Mouse (Mus musculus): ENCODE data around the gene Tsga13.

The Tsga13 gene

GRCm38 (mm10) chr6:30915473-30915872, at the start of gene Tsga13:
Gene Tsga13, minus strand, starts transcription at chr6:30915573.
- DNase-seq, result no peak

- peak in 1 of 2 experiments; percentile 47 for DNase-seq
These were observed 43.6 kb upstream of the Tsga13 start, which contains the start of gene Klf14 for GRCm38 (mm10) chr6:30958736-30959540. Gene Klf14, minus strand, starts transcription at chr6:30959078.

GRCm38 (mm10) chr6:30957784-30958735, 42.7 kb upstream of the Tsga13 start:
- DNase-seq, result peak in 1 of 2 experiments; percentile 44

GRCm38 (mm10) chr6:30939264-30939663, 23.9 kb upstream of the Tsga13 start:
- no peak for DNase-seq

GRCm38 (mm10) chr6:30922821-30923220, 7.4 kb upstream of the Tsga13 start:
- DNase-seq, result no peak

GRCm38 (mm10) chr6:30921826-30922225, 6.5 kb upstream of the Tsga13 start:
- no peak for DNase-seq

- DNase-seq, result peak; percentile 6 to 51
These were observed 5.7 kb upstream of the Tsga13 start for GRCm38 (mm10) chr6:30920834-30921675.

- no peak for DNase-seq
These were observed 7.4 kb downstream of the Tsga13 start for GRCm38 (mm10) chr6:30907970-30908369.

- no peak for DNase-seq
These were observed 10.5 kb downstream of the Tsga13 start for GRCm38 (mm10) chr6:30904911-30905310.

GRCm38 (mm10) chr6:30904033-30904432, 11.3 kb downstream of the Tsga13 start:
- DNase-seq, result no peak

GRCm38 (mm10) chr6:30897520-30897919, 17.9 kb downstream of the Tsga13 start:
- DNase-seq, result no peak

GRCm38 (mm10) chr6:30896986-30897327, 18.4 kb downstream of the Tsga13 start:
- DNase-seq, result no peak

- peak; percentile 93 to 98 for DNase-seq
These were observed 19.0 kb downstream of the Tsga13 start, which contains the start of gene Copg2 for GRCm38 (mm10) chr6:30896195-30896985. Gene Copg2, minus strand, starts transcription at chr6:30896794.

GRCm38 (mm10) chr6:30895819-30896194, 19.6 kb downstream of the Tsga13 start:
- DNase-seq, result peak in 1 of 2 experiments; percentile 4

GRCm38 (mm10) chr6:30893081-30893480, 22.3 kb downstream of the Tsga13 start:
- DNase-seq, result no peak

- no peak for DNase-seq
These were observed 23.6 kb downstream of the Tsga13 start for GRCm38 (mm10) chr6:30891761-30892160.

GRCm38 (mm10) chr6:30884856-30885255, 30.5 kb downstream of the Tsga13 start:
- DNase-seq, result no peak

GRCm38 (mm10) chr6:30883491-30883890, 31.9 kb downstream of the Tsga13 start:
- no peak for DNase-seq

GRCm38 (mm10) chr6:30876661-30877060, 38.7 kb downstream of the Tsga13 start:
- DNase-seq, result no peak

GRCm38 (mm10) chr6:30866501-30866900, 48.9 kb downstream of the Tsga13 start:
- no peak for DNase-seq

- no peak for DNase-seq
These were observed 50.2 kb downstream of the Tsga13 start for GRCm38 (mm10) chr6:30865031-30865678.
